ENCODE assay signal across 20 mouse cellular contexts in the genomic region with DNA sequence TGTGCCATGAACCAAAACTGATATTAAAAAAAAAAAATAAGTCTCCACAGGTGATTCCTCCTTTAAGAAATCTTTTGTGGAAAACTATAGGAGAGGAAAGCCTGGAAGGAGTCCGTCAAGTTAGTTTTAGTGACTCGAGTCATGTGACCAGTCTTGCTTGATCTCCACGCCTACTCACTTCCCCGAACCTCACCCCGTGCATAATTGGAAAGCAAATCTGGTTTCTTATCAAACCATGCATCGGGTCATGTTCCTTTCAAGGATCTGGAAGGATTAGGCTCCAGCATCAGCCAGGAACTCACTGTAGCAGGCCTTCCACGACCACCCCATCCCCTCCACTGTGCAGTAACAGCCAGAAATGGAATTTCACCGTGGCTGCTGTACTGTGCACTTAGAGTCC. TPM values are rescaled to one million over a fixed set of nuclear protein-coding genes. Genes with fewer than 3 reads are reported as not detected.
DNase-seq lines count a peak whose midpoint lies in the region; ATAC-seq lines count a peak whose summit lies in the region.
"Had no signal": no experiment of that assay in that cellular context is flagged by ENCODE, and none has a peak within 500 bp of the region (broad histone marks: within the 10 kb centered on the region; RNA-seq: fewer than 3 reads in every experiment).

No protein-coding gene starts in this region.

- no peak overlapping the region for H3K27ac ChIP-seq in embryonic facial prominence, embryonic 14.5 days (replicated peaks; ENCODE audit: low read depth, low read length)
- H3K27ac ChIP-seq in kidney, embryonic 16.5 days (ENCODE audit: low read length) = 0 out of 2 replicates have a peak overlapping the region, but pooled peaks have one; percentile 43
- H3K27ac ChIP-seq: embryonic facial prominence, embryonic 15.5 days; forebrain, embryonic 15.5 days; heart, embryonic 13.5 days; hindbrain, embryonic 12.5 days had no signal

- no peak overlapping the region for H3K4me3 ChIP-seq in embryonic facial prominence, embryonic 14.5 days (ENCODE audit: low read depth, low read length)
- no peak overlapping the region for H3K4me3 ChIP-seq in kidney, embryonic 16.5 days (ENCODE audit: low read length)
- H3K4me3 ChIP-seq: embryonic facial prominence, embryonic 15.5 days; erythroblast, embryonic 14.5 days; forebrain, embryonic 15.5 days; heart, embryonic 13.5 days; hindbrain, embryonic 12.5 days had no signal

- H3K9me3 ChIP-seq in embryonic facial prominence, embryonic 14.5 days (ENCODE audit: control insufficient read depth, low read length) = no peaks in the 10 kb centered on the region
- H3K9me3 ChIP-seq in kidney, embryonic 16.5 days (ENCODE audit: low read length) = no peaks in the 10 kb centered on the region
- H3K9me3 ChIP-seq: embryonic facial prominence, embryonic 15.5 days; forebrain, embryonic 15.5 days; heart, embryonic 13.5 days; hindbrain, embryonic 12.5 days had no signal

- ATAC-seq in embryonic facial prominence, embryonic 14.5 days (ENCODE audit: low read depth) = no peak
- ATAC-seq in kidney, embryonic 16.5 days (ENCODE audit: low FRiP score, low TSS enrichment) = 0 out of 2 replicates have a peak, but pooled peaks have one; percentile 12
- no peak for ATAC-seq in granulocyte monocyte progenitor cell, adult 5-6 weeks (replicated peaks; ENCODE audit: poor library complexity, severe bottlenecking)
- ATAC-seq: forebrain, embryonic 15.5 days; hindbrain, embryonic 16.5 days; inflammation-experienced regulatory T-cells, adult 6 months had no signal

- WGBS in embryonic facial prominence, embryonic 14.5 days = 66% methylated on average over 8 of the region's 8 CpGs
- WGBS in kidney, embryonic 16.5 days = 57% methylated on average over 8 of the region's 8 CpGs

- H3K4me1 ChIP-seq in embryonic facial prominence, embryonic 14.5 days (ENCODE audit: control insufficient read depth, insufficient read depth, low read length) = peaks cover 3% of the 10 kb centered on the region; the same call in 1 of the 2 replicates
- H3K4me1 ChIP-seq in kidney, embryonic 16.5 days (ENCODE audit: insufficient read depth, low read length) = peaks cover 9% of the 10 kb centered on the region; the same call in 1 of the 2 replicates
- H3K4me1 ChIP-seq: embryonic facial prominence, embryonic 15.5 days; forebrain, embryonic 15.5 days; heart, embryonic 13.5 days had no signal

- H3K9ac ChIP-seq in embryonic facial prominence, embryonic 14.5 days (ENCODE audit: low read depth, low read length) = no peak overlapping the region
- no peak overlapping the region for H3K9ac ChIP-seq in kidney, embryonic 16.5 days (replicated peaks; ENCODE audit: low read length)
- H3K9ac ChIP-seq: embryonic facial prominence, embryonic 15.5 days; forebrain, embryonic 15.5 days; heart, embryonic 13.5 days; hindbrain, embryonic 12.5 days had no signal

- H3K4me2 ChIP-seq in embryonic facial prominence, embryonic 14.5 days (ENCODE audit: low read depth, low read length) = no peak overlapping the region
- no peak overlapping the region for H3K4me2 ChIP-seq in kidney, embryonic 16.5 days (replicated peaks; ENCODE audit: low read depth, low read length)
- H3K4me2 ChIP-seq: embryonic facial prominence, embryonic 15.5 days; forebrain, embryonic 15.5 days; heart, embryonic 13.5 days; hindbrain, embryonic 12.5 days had no signal

- no peaks in the 10 kb centered on the region for H3K36me3 ChIP-seq in embryonic facial prominence, embryonic 14.5 days (ENCODE audit: control insufficient read depth, insufficient read depth, low read length)
- no peaks in the 10 kb centered on the region for H3K36me3 ChIP-seq in kidney, embryonic 16.5 days (ENCODE audit: insufficient read depth, low read length)
- H3K36me3 ChIP-seq: embryonic facial prominence, embryonic 15.5 days; forebrain, embryonic 15.5 days; heart, embryonic 13.5 days; hindbrain, embryonic 12.5 days had no signal

- no peaks in the 10 kb centered on the region for H3K27me3 ChIP-seq in embryonic facial prominence, embryonic 14.5 days (replicated peaks; ENCODE audit: control insufficient read depth, insufficient read depth, low read length)
- no peaks in the 10 kb centered on the region for H3K27me3 ChIP-seq in kidney, embryonic 16.5 days (ENCODE audit: insufficient read depth, low read length)
- H3K27me3 ChIP-seq: embryonic facial prominence, embryonic 15.5 days; forebrain, embryonic 15.5 days; heart, embryonic 13.5 days; hindbrain, embryonic 12.5 days had no signal

- DNase-seq in kidney, adult 18-20 months = peak; percentile 19
- DNase-seq in kidney, postnatal 10 days = no peak
- DNase-seq in embryonic facial prominence, embryonic 14.5 days (ENCODE audit: low spot score) = peak; percentile 13
- DNase-seq in fat pad, adult 2 months (ENCODE audit: extremely low read depth, low read depth, low spot score) = peak; percentile 74
- DNase-seq in adrenal gland, postnatal 25 days = no peak
- DNase-seq: adrenal gland, adult 2 months; adrenal gland, postnatal 36 days; cerebellum, adult 8-10 months; cerebellum, postnatal 14 days; gastrocnemius, postnatal 10 days; heart, postnatal 4 days had no signal

RNA-seq across cellular contexts. Expression of gene Cds1, which starts 39.2 kb away (rescaled TPM):
- polyA plus RNA-seq in embryonic facial prominence, embryonic 14.5 days (2014; fragmentation: Nextera tagmentation; extraction: Ambion mirVana) = 9.0 and 10.2 TPM in 2 replicates
- polyA plus RNA-seq in kidney, embryonic 16.5 days (2015; fragmentation: Nextera tagmentation; extraction: Ambion mirVana) = 15.8 and 16.0 TPM in 2 replicates
- total RNA-seq in adrenal gland, postnatal 25 days (2021) = 8.6 and 9.8 TPM in 2 replicates
- total RNA-seq in granulocyte monocyte progenitor cell, adult 5-6 weeks (2014; fragmentation: Nextera tagmentation) = 7.9 and 13.3 TPM in 2 replicates
- total RNA-seq in granulocyte monocyte progenitor cell, adult 5-6 weeks (2017) = 5.8 and 8.8 TPM in 2 replicates
- polyA plus RNA-seq: erythroblast, embryonic 14.5 days; inflammation-experienced regulatory T-cells, adult 6 months had no signal

Comparison
In these comparisons a context has a peak if more than half of its experiments do, and no peak if none do; other contexts are left out.
1. DNase-seq: peak in kidney, adult 18-20 months (single experiment), embryonic facial prominence, embryonic 14.5 days (single experiment) and fat pad, adult 2 months (single experiment); none in kidney, postnatal 10 days (single experiment) and adrenal gland, postnatal 25 days (single experiment).